Mouse (Mus musculus): ENCODE measurements at regions not wholly inside any gene's neighbourhood (a gene's known extent, or its start where the extent isn't known, plus 50 kb on each side); places are given as distances from the start of the nearest gene placed in this dataset.

DNA sequence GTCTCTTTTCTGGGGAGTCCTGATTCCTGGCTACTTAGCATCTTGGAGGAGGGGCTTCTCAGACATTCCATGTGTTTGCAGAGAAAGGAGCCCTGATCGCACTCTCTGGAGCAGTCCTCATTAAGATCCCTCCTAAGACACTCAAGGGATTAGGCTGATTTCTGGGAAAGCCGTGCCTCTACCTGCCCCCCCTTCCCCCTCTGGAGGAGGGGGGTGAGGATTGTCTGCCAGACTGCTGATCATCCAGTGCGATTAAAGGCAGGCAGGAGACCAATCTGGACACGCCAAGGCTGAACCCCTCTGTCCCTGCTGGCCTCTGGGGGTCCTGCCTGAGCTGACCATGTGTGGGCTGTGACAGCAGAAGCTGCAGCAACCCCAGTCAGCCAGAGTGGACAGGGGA is 65.4 kb downstream of the Vegfa start:
- no peak overlapping the region for H3K9ac ChIP-seq (ENCODE audit: low read length)
- 16% methylated on average over 4 of the region's 4 CpGs for WGBS
- no peak overlapping the region for H3K27ac ChIP-seq (ENCODE audit: low read depth, low read length)
- no peak for DNase-seq (ENCODE audit: low spot score, missing footprints)
- peak; percentile 40; the same call in 1 of the 2 replicates for ATAC-seq (ENCODE audit: low FRiP score)
- H3K9me3 ChIP-seq (ENCODE audit: control insufficient read depth, low read length): no peaks in the 10 kb centered on the region
- no peak overlapping the region for H3K4me2 ChIP-seq
- H3K27me3 ChIP-seq (ENCODE audit: control insufficient read depth, insufficient read depth, low read length): no peaks in the 10 kb centered on the region
- H3K4me1 ChIP-seq (ENCODE audit: control insufficient read depth, insufficient read depth, low read length): no peaks in the 10 kb centered on the region
- H3K4me3 ChIP-seq (ENCODE audit: low read depth, low read length): no peak overlapping the region
- no peaks in the 10 kb centered on the region for H3K36me3 ChIP-seq (ENCODE audit: control insufficient read depth, insufficient read depth, low read length)

DNA sequence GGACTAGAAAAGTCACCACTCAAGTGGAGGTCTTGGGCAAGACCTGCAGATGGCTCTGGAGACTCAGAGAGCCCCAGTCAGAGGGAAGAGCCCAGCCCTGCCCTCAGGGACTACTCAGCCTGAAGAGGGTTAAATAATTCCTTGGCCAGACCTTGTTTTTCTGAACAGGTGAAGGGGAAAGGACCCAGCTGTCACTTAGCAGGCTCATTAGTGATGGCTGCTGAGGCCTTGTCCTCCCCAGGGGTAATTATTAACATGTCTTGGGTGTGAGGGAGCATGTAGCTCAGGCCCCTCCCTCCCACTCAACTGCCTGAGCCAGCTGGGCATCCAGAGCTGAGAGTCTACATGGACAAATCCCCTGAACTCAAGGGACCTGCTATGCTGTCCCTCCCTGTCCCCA is 68.1 kb downstream of the Vegfa start:
- no peaks in the 10 kb centered on the region for H3K36me3 ChIP-seq (ENCODE audit: control insufficient read depth, insufficient read depth, low read length)
- no peak overlapping the region for H3K4me3 ChIP-seq (ENCODE audit: low read depth, low read length)
- no peak overlapping the region for H3K4me2 ChIP-seq
- no peak for ATAC-seq (ENCODE audit: low FRiP score)
- no peaks in the 10 kb centered on the region for H3K27me3 ChIP-seq (ENCODE audit: control insufficient read depth, insufficient read depth, low read length)
- DNase-seq (ENCODE audit: low spot score, missing footprints): no peak
- no peaks in the 10 kb centered on the region for H3K4me1 ChIP-seq (ENCODE audit: control insufficient read depth, insufficient read depth, low read length)
- H3K27ac ChIP-seq (ENCODE audit: low read depth, low read length): no peak overlapping the region
- no peaks in the 10 kb centered on the region for H3K9me3 ChIP-seq (ENCODE audit: control insufficient read depth, low read length)
- no peak overlapping the region for H3K9ac ChIP-seq (ENCODE audit: low read length)

DNA sequence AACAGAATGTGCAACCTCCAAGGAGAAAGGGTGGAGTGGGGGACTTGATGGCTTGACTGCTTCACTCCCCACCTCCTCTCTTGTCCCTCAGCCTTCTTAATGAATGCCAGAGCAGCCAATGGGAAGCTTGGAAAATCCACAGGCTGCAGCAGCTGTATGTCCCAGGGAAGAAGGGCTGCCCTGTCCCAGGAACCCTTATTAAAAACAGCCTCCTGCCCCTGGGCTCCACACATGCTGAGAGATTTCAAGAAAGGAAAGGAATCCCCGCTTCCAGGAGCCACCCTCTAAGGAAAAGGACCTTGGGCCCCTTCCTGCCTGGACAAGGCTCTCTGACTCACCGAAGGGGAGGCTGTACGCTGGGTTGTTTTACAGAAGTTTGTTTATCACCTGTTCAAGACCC is 68.8 kb downstream of the Vegfa start:
- 78% methylated on average over 3 of the region's 3 CpGs for WGBS
- H3K36me3 ChIP-seq (ENCODE audit: control insufficient read depth, insufficient read depth, low read length): no peaks in the 10 kb centered on the region
- H3K27me3 ChIP-seq (ENCODE audit: control insufficient read depth, insufficient read depth, low read length): no peaks in the 10 kb centered on the region
- no peak overlapping the region for H3K4me2 ChIP-seq
- H3K27ac ChIP-seq (ENCODE audit: low read depth, low read length): no peak overlapping the region
- H3K9ac ChIP-seq (ENCODE audit: low read length): no peak overlapping the region
- H3K9me3 ChIP-seq (ENCODE audit: control insufficient read depth, low read length): no peaks in the 10 kb centered on the region
- H3K4me3 ChIP-seq (ENCODE audit: low read depth, low read length): no peak overlapping the region
- ATAC-seq (ENCODE audit: low FRiP score) (no peak), DNase-seq (ENCODE audit: low spot score, missing footprints) (no peak)
- no peaks in the 10 kb centered on the region for H3K4me1 ChIP-seq (ENCODE audit: control insufficient read depth, insufficient read depth, low read length)

DNA sequence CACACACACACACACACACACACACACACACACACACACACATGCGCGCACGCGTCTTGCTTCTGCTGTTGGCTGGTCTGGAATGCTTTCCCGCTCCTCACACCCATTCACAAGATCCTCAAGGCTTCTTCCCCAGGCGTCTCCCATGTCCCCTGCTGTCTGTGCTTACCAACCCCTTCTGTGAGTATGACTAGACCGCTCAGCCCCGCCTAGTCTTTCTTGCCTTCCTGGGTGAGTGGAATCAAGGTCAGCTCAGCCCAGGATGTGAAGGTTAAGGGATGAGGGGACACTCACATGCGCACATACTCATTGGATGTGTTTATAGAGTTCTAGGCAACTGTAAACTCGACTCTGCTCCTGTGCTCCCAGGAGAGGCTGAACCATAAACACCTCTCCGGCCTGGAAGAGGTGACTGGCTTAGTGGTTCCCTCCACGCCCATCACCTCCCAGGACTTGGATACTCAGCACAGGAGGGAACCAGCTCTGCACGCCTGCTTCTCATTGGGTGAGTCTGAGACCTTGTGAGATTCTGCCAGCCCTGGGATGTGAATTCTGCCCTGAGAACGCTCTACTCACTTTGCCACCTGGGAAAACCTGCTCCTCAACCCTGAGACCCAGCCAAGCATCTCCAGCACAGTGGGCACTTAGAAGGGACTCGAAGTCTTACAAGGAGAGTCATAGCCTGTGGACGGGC is 70.4 kb downstream of the Vegfa start:
- H3K36me3 ChIP-seq (ENCODE audit: control insufficient read depth, insufficient read depth, low read length): no peaks in the 10 kb centered on the region
- no peaks in the 10 kb centered on the region for H3K9me3 ChIP-seq (ENCODE audit: control insufficient read depth, low read length)

DNA sequence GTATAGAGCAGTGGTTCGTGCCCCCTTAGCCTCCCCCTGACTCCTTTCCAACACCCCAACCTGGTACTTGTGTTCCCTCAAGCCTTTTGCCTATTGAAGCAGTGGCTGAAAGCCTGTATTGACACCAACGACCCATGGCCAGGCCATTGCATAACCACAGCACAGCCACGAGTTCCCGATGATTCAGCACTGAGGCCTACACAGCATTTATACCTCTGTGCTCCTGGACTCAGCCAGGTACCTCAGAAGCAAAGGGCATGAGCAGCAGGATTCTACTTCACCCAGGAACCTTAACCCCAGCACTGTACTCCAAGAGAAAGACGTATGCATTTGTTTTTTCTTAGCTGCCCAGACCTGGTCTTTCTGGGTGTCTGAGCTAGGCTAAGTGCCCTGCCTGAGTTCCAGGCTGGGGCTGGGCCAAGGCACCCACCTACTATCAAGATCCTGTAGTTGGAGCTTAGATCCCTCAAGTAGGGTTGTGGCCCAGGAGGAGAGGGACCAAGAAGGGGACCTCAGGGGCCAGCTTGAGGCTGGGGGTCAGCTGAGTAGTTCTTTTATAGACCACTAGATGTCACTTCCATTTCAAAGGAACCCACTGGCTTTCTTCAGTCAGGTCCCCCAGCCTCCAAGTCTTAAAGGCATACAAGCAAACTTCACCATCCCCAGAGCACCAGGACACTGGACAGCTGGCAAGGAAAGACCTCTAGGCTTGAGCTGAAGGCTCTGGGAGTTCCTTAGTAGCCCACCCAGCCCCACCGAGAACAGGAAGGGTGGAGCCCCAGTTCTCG is 73.9 kb downstream of the Vegfa start:
- H3K36me3 ChIP-seq (ENCODE audit: control insufficient read depth, insufficient read depth, low read length): no peaks in the 10 kb centered on the region
- H3K4me3 ChIP-seq (ENCODE audit: low read depth, low read length): no peak overlapping the region
- no peak overlapping the region for H3K27ac ChIP-seq (ENCODE audit: low read depth, low read length)
- no peaks in the 10 kb centered on the region for H3K27me3 ChIP-seq (ENCODE audit: control insufficient read depth, insufficient read depth, low read length)
- no peaks in the 10 kb centered on the region for H3K4me1 ChIP-seq (ENCODE audit: control insufficient read depth, insufficient read depth, low read length)
- no peaks in the 10 kb centered on the region for H3K9me3 ChIP-seq (ENCODE audit: control insufficient read depth, low read length)
- ATAC-seq (ENCODE audit: low FRiP score) (no peak), DNase-seq (ENCODE audit: low spot score, missing footprints) (no peak)
- H3K4me2 ChIP-seq: no peak overlapping the region
- WGBS: 89% methylated on average over 7 of the region's 7 CpGs
- no peak overlapping the region for H3K9ac ChIP-seq (ENCODE audit: low read length)

More for the DNA sequence above, 70.4 kb downstream of the Vegfa start:
- Histone ChIP-seq H3K27ac (ENCODE audit: low read depth, low read length) (no peak overlapping the region), H3K9ac (ENCODE audit: low read length) (no peak overlapping the region), H3K4me3 (ENCODE audit: low read depth, low read length) (no peak overlapping the region), H3K4me2 (no peak overlapping the region), H3K4me1 (ENCODE audit: control insufficient read depth, insufficient read depth, low read length) (no peaks in the 10 kb centered on the region), H3K27me3 (ENCODE audit: control insufficient read depth, insufficient read depth, low read length) (no peaks in the 10 kb centered on the region)
- WGBS: 85% methylated on average over 16 of the region's 16 CpGs
- ATAC-seq (ENCODE audit: low FRiP score) (no peak), DNase-seq (ENCODE audit: low spot score, missing footprints) (no peak)

DNA sequence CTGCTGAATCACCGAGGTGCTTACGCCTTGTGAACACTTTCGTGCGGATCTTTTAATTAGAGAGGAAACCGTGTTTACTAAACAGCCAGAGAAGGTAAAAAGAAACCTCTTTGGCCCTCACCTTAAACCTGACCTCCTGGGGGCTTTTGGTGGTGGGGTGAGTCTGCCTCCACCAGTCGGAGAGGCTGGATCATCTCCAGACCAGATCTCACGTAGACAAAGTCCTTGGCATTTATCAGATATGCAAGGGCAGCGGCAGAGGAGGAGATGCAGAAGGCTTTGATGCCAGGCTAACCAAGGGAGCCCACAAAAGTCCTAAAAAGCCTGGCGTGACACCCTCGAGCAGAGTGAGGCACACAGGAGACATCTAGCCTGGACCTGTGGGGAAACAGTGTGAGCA is 76.7 kb downstream of the Vegfa start:
- no peak overlapping the region for H3K9ac ChIP-seq (ENCODE audit: low read length)
- H3K4me1 ChIP-seq (ENCODE audit: control insufficient read depth, insufficient read depth, low read length): no peaks in the 10 kb centered on the region
- ATAC-seq (ENCODE audit: low FRiP score) (no peak), DNase-seq (ENCODE audit: low spot score, missing footprints) (no peak)
- no peaks in the 10 kb centered on the region for H3K36me3 ChIP-seq (ENCODE audit: control insufficient read depth, insufficient read depth, low read length)
- no peak overlapping the region for H3K27ac ChIP-seq (ENCODE audit: low read depth, low read length)
- no peaks in the 10 kb centered on the region for H3K9me3 ChIP-seq (ENCODE audit: control insufficient read depth, low read length)
- H3K4me2 ChIP-seq: no peak overlapping the region
- H3K4me3 ChIP-seq (ENCODE audit: low read depth, low read length): no peak overlapping the region
- H3K27me3 ChIP-seq (ENCODE audit: control insufficient read depth, insufficient read depth, low read length): no peaks in the 10 kb centered on the region
- 59% methylated on average over 10 of the region's 10 CpGs for WGBS

DNA sequence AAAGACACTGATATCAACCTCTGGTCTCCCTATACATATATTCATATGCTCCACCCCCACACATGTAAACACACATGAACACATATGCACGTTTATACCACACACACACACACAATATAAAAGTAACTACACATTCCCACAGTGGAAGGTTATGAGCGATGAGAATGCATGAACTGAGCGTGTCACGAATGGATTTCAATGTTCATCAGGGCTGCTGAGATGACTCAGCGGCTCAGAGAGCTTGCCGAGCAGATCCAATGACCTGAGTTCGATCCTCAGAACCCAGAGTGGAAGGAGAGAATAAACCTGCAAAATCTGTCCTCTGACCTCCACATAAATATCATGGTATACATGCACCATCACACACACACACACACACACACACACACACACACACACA is 77.3 kb downstream of the Vegfa start:
- Histone ChIP-seq H3K4me2 (no peak overlapping the region), H3K9ac (ENCODE audit: low read length) (no peak overlapping the region), H3K9me3 (ENCODE audit: control insufficient read depth, low read length) (no peaks in the 10 kb centered on the region), H3K36me3 (ENCODE audit: control insufficient read depth, insufficient read depth, low read length) (no peaks in the 10 kb centered on the region), H3K27me3 (ENCODE audit: control insufficient read depth, insufficient read depth, low read length) (no peaks in the 10 kb centered on the region), H3K4me3 (ENCODE audit: low read depth, low read length) (no peak overlapping the region), H3K27ac (ENCODE audit: low read depth, low read length) (no peak overlapping the region), H3K4me1 (ENCODE audit: control insufficient read depth, insufficient read depth, low read length) (no peaks in the 10 kb centered on the region)
- WGBS: 88% methylated on average over 7 of the region's 7 CpGs
- DNase-seq (ENCODE audit: low spot score, missing footprints) (no peak), ATAC-seq (ENCODE audit: low FRiP score) (no peak)

DNA sequence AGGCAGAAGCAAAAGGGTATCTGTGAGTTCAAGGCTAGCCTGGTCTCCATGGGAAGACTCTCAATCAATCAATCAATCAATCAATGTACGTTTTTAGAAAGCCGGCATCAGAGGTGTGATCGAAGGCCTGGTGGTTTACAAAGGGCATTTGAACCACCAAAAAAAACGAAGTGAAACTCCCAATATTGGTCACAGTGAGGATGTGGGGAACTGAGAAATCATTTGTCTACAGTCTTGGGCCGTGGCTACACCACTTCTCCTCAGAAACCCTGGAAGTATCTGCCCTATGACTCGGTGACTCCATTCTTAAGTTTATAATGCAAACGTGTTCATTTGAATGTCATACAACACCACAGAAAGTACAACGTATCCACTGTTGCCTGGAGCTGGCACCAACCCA is 78.6 kb downstream of the Vegfa start:
- no peak for ATAC-seq (ENCODE audit: low FRiP score)
- no peak for DNase-seq (ENCODE audit: low spot score, missing footprints)
- Histone ChIP-seq H3K4me2 (no peak overlapping the region), H3K9me3 (ENCODE audit: control insufficient read depth, low read length) (no peaks in the 10 kb centered on the region), H3K4me3 (ENCODE audit: low read depth, low read length) (no peak overlapping the region), H3K27me3 (ENCODE audit: control insufficient read depth, insufficient read depth, low read length) (no peaks in the 10 kb centered on the region), H3K27ac (ENCODE audit: low read depth, low read length) (no peak overlapping the region), H3K9ac (ENCODE audit: low read length) (no peak overlapping the region), H3K36me3 (ENCODE audit: control insufficient read depth, insufficient read depth, low read length) (no peaks in the 10 kb centered on the region), H3K4me1 (ENCODE audit: control insufficient read depth, insufficient read depth, low read length) (no peaks in the 10 kb centered on the region)
- WGBS: 86% methylated on average over 8 of the region's 8 CpGs

DNA sequence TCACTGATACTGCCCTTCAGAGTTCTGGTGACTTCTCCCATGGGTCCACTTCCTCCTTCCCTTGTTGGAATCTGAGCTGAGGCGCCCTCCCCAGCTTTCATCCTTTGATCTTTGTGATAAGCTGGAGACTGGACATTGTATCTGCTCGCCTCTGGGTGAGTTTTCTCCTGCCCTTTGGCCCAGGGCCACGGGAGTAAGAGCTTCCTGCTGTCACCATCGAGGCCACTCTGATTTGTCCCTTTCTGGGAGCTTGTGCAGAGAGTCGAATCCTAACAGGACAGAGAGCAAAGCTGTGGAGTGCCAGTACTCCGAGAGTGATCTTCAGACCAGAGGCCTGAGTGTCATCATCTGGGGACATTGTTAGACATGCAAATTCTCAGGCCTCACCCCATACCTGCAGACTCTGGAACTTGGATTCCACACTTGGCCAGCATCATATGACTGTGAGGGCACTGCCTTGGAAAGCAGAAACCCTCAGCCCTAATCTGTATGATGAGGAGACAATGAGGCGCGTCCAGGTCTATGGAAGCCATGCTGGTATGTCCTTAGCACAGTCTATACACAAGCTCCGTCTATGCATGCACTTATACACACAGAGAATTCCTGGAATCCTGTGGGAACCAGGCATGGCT is 81.5 kb downstream of the Vegfa start:
- H3K27ac ChIP-seq (ENCODE audit: low read depth, low read length): no peak overlapping the region
- no peak overlapping the region for H3K4me3 ChIP-seq (ENCODE audit: low read depth, low read length)
- DNase-seq (ENCODE audit: low spot score, missing footprints) (no peak), ATAC-seq (ENCODE audit: low FRiP score) (no peak)
- H3K4me1 ChIP-seq (ENCODE audit: control insufficient read depth, insufficient read depth, low read length): no peaks in the 10 kb centered on the region
- H3K27me3 ChIP-seq (ENCODE audit: control insufficient read depth, insufficient read depth, low read length): no peaks in the 10 kb centered on the region
- 51% methylated on average over 9 of the region's 9 CpGs for WGBS
- no peaks in the 10 kb centered on the region for H3K9me3 ChIP-seq (ENCODE audit: control insufficient read depth, low read length)
- H3K36me3 ChIP-seq (ENCODE audit: control insufficient read depth, insufficient read depth, low read length): no peaks in the 10 kb centered on the region
- H3K4me2 ChIP-seq: no peak overlapping the region
- no peak overlapping the region for H3K9ac ChIP-seq (ENCODE audit: low read length)
